Mouse (Mus musculus): Measurements from ENCODE around the gene Gabrq.

The Gabrq gene

DNA sequence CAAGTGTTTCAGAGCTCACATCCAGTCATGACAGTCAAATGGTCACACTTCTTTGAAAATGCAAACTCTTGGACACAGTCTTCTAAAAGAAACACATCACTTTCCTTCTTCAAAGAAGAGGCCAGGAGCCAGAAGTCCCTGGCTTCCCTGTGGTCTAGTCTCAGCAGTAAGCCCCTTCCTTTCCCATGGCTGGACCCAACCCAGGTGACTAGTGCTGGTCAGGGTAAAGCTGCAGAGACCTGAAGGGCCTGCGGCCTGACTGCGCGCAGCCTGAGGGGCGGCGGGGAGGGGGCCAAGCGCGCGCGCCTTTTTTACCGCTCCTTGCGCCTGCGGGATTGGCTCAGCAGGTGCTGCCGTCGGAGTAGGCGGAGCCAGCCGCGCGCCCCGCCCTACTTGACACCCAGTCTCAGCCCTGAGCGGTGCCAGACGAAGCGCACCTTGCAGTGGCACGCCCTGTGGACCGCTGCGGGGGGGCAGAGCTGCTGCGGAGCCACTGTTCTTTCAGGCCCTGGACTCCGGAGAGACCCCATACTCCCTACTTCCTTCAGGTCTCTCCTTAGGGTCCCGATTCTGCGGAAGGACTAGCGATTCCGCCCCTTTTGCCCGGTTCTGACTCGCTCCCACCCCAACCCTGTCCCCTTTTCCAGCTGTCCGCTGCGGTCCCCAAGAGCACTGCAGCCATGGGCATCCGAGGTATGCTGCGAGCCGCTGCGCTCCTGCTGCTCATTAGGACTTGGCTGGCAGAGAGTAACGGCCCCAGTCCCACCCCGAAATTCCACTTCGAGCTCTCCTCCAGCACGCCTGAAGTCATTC lies at the start of gene Gabrq:
Gene Gabrq (plus strand): TSS at position 403 of the 813 bp plus-strand sequence.
- peak; percentile 49 for DNase-seq

DNA sequence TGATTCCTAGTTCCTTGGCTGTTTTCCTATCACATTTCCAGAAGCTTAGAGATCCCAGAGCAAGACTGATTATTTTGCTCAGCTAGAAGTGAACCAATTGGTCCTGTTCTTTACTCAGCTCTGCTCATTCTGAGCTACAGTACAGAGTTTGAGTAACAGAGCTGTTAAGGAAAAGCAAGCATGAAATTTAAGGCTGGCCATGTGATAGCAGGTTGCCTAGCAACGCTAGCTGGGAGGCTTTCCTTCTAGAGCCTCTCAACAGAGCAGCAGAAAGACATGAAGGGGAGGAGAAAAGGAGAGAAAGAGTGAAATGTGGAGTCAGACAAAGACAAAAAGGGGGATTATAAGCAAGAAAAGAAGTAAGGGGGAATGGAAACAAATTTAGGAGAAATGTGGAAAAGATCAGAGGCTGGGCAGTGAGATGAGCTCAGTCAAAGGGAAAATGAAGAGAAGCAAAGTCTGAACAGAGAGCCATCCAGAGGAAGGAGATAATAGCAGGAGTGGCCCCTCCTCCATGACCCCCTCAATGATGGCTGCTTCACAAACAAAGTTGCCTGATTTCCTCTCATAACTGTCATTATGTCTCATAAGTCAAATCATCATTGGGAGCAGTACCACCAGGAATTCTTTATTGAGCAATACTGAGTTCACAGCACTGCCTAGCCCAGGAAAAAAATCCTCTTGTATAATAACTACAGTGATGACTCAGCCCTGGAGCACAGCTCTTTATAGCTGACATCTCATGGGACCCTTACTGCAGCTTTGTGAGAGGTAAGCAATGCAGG lies 36.0 kb upstream of the Gabrq start:
- DNase-seq = no peak

- no peak for DNase-seq
These were observed 35.5 kb upstream of the Gabrq start for GRCm38 (mm10) chrX:72789558-72789871.

- peak; percentile 71 for DNase-seq
These were observed 5.4 kb upstream of the Gabrq start for GRCm38 (mm10) chrX:72819594-72819993.

- no peak for DNase-seq
These were observed 1.7 kb upstream of the Gabrq start for GRCm38 (mm10) chrX:72823310-72823709.

DNA sequence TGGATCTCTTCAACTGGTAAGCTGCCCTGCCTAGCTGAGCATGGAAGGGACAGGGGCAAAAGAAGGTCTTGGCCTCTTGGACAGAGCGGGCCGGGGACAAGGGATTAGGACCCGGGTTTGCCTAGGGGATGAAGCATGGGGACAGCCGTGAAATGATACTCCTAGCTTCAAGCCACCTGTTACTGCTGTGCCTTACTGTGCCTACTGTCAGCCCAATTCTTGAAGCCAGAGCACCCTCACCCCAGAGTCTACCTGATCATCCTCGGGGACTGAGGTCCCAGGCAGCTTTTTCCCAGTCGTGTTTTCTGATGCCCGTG lies 569 bp downstream of the Gabrq start:
- DNase-seq = no peak

Measured in thymus, postnatal 4 days (tissue).